Mouse (Mus musculus): ENCODE data around the gene Clba1.

The Clba1 gene

DNA sequence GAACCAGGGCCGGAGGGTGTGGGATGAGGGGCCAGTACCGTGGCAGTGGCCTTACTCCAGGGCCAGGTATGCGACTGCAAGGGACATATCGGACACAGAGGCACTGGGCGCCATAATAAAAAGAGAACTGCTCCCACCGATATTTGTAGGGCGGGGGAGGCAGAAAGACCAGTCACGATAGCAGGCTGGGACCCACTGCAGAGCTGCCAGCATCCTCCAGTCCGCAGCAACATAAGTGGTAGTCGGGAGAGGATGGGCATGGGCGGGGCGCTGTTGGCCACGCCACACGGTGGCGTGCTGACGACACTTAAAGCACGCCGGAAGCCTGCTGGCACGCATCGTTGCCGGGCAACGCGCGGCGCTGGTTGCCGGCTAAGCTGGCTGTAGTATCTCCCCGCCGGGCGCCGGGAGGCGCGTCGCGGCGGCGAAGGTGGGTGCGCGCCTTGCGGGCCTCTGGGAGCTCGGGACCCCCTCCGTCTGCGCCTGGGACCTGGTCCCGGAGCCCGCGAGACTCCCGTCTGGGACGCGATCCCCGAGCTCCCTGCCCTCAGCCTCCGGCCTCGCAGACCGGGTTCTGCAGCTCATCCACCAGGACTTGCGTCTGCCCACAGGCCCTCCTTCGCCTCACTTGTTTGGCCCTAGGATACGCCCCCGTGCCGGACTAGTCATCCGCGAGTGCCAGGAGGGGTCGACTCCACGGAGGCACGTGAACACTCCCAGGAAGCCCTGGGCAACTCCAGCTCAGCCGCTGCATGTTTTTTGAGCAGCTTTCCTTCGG lies at the start of gene Clba1:
Gene Clba1, plus strand, starts transcription at position 351 of the 778 bp plus-strand sequence.
- peak; percentile 98 for DNase-seq (ENCODE audit: low read depth)

DNA sequence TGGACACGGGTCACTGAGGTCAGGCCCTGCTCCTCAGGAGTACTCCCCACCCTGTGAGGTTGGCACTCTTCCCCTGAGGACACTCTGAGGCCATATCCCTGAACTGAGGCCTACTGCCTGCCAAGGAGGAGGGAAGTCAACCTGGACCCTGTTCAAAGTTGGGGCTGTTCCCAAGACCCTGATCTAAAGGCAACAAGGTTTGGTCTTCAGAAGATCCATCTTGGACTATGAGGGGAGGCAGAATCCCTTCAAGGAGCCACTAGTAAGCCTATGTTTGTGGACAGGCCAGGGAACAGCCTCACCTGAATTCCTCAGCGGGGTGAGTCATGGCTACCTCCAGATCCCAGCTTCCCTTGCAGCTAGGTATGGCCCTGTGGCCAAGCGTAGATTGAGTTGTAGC lies 49.3 kb upstream of the Clba1 start:
- no peak for DNase-seq (ENCODE audit: low read depth)

- DNase-seq (ENCODE audit: low read depth): no peak
Measured at GRCm38 (mm10) chr12:112760154-112760926, 48.4 kb upstream of the Clba1 start, which contains the start of gene Pld4. Gene Pld4, plus strand, starts transcription at chr12:112760655.

DNA sequence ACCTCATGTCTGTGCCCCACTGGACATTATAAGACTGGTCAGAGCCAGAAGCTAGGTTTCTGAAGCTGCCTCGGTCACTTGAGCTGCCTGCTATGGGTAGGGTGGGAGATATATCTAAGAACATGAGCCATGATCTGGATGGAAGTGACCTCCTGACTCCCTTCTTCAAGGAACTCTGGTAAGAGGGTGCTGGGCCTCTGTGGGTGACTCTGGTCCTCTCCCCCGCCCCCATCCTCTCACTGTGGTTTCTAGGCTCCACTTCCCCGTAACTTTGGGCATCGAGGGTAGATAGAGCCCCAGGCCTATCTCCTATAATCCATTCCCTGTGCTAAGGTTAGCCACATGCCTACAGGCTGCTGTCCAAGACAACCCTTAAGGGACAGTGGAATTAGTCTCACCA lies 47.3 kb upstream of the Clba1 start:
- no peak for DNase-seq (ENCODE audit: low read depth)

DNA sequence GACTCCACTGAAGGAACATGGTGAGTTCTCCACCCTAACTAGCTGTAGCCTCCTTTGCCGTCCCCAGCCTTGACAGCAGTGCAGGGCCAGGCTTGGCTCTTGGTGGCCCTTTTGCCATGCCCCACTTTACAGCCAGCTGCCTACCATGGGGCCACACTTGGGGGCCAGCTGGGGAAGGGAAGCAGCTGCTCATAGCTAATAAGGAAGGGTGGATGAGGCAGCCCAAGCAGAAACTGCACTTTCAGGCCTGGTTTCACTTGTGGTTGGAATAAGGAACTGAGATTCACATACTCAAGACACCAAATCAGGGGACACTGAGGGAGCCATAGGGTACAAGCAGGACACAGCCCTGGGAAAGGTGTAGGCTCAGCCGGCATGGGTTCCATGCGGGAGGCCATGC lies 46.7 kb upstream of the Clba1 start:
- no peak for DNase-seq (ENCODE audit: low read depth)

- DNase-seq (ENCODE audit: low read depth): no peak
Measured at GRCm38 (mm10) chr12:112763176-112763575, 45.6 kb upstream of the Clba1 start.

DNA sequence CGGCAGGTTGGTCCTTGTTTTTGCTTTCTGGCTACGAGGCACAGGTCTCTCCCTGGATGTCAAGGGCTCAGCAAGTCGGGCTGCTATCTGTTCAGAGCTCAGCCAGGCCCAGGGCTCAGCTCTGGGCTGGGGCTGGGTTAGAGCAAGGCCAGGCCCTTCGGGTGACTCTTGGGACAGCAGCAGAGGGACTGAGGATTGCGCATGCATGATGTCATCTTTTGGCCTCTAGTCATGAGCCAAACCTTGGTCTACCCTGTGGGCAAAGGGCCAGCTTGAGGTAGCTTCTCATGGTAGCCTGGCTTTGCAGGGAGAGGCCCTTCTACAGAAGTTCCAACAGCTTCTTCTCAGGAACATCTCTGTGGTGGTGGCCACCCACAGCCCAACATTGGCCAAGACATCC lies 44.6 kb upstream of the Clba1 start:
- no peak for DNase-seq (ENCODE audit: low read depth)

- no peak for DNase-seq (ENCODE audit: low read depth)
Measured at GRCm38 (mm10) chr12:112764991-112765390, 43.7 kb upstream of the Clba1 start.

DNA sequence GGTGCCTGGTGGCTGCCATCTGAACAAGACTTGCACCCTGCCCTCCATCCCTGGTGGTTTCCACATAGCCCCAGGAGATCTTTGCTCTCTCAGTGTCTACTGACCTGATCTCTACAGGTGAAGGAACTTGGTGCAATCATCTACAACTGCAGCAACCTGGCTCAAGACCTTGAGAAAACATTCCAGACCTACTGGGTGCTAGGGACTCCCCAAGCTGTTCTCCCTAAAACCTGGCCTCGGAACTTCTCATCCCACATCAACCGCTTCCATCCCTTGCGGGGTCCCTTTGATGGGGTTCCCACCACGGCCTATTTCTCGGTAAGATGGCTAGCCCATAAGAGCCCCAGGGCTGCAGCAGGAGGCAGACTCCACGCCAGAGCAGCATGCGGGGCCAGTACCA lies 42.2 kb upstream of the Clba1 start:
- no peak for DNase-seq (ENCODE audit: low read depth)

DNA sequence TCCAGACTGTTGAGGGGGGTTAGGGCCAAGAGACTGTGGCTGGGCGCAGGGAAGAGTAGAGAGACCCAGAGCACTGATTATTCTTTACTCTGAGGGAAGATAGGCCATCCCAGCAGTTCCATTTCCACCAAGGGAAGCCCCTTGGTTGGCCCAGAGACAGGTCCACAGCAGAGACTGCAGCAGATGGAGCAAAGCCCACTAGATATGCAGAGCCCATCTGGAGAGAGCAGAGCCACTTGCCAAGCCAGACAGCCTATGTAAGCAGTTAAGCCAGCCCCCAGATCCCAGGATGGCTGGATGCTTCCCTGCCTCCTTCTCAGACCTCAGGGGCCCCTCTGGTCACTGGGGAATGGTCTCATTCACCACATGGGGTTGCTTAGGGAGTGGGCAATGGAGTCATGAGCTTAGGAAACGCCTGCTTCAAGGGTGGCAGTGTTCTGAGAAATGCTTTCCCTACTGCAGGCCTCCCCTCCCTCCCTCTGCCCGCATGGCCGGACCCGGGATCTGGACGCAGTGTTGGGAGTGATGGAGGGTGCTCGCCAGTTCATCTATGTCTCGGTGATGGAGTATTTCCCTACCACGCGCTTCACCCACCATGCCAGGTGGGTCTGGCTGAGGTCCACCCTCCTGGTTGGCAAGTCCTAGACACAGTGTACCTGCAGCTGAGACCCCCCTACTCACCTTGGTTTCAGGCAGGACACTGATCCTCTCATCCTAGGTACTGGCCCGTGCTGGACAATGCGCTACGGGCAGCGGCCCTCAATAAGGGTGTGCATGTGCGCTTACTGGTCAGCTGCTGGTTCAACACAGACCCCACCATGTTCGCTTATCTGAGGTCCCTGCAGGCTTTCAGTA lies 41.5 kb upstream of the Clba1 start:
- DNase-seq (ENCODE audit: low read depth): no peak

DNA sequence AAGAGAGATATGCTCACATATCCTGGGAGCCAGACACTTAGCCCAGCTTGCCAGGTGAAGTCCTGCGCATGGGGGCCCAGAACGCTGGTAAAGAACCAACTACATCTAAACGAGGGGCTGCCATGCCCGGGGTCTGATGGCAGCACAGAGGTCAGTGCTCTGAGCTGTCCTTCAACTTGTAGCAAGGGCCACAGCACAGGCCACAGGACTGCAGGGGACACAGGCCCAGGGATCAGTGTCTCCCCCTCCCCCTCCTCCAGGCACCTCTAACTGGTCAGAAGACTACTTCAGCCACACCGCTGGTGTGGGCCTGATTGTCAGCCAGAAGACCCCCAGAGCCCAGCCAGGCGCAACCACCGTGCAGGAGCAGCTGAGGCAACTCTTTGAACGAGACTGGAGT lies 40.6 kb upstream of the Clba1 start:
- no peak for DNase-seq (ENCODE audit: low read depth)

DNA sequence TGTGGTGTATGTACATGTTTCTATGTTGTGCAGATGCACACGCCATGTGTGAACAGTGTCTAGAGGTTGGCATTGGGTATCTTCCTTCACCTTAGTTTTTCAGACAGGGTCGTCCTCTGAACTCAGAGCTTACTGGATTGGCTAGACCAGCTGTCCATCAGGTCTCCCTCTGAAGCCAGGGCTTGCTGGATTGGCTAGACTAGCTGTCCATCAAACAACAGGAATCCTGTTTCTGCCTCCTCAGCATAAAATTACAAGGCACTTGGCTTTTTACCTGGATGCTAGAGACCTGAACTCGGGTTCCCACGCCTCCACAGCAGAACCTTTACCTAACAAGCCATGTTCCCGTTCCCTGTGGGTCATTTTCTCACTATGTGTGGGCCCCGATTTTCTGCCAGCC lies 39.7 kb upstream of the Clba1 start:
- peak; percentile 67 for DNase-seq (ENCODE audit: low read depth)

GRCm38 (mm10) chr12:112769751-112770150 lies 39.0 kb upstream of the Clba1 start:
- DNase-seq (ENCODE audit: low read depth): no peak

DNA sequence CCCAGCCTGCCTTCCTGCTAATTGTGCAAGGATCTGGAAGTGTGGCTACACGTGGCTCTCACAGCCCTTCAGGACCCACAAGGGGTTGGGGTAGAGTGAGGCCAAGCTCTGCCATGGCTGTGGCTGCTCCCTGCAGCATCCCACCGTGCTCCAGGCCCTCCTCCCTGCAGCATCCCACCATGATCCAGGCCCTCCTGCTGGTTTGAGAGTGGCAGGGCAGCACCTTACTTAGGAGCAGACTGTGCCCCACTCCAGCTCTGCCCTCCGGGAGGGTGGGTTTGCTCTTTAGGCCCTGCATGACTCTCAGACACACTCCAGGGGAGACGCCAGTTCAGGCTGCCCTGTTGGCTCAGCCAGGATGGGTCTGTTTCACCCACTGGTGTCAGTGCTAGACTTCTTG lies 38.3 kb upstream of the Clba1 start:
- no peak for DNase-seq (ENCODE audit: low read depth)

DNA sequence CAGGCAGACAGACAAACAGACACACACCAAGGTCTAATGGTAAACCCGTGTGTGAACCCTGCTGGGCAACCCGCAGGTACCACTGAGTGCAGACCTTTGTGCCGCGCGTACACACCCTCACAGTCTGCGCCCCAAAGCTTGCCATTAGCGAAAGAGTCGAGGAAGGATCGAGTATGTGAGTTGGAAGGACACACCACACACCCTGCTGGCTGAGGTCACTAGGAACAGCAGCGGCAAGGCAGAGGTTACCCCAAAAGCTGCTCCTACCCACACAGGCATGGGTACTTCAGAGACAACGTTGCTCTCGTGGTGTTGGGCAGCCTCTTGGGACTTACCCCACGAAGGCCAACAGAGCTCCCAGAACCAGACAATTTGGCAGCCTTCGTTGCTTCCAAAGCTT lies 36.4 kb upstream of the Clba1 start:
- DNase-seq (ENCODE audit: low read depth): no peak

DNA sequence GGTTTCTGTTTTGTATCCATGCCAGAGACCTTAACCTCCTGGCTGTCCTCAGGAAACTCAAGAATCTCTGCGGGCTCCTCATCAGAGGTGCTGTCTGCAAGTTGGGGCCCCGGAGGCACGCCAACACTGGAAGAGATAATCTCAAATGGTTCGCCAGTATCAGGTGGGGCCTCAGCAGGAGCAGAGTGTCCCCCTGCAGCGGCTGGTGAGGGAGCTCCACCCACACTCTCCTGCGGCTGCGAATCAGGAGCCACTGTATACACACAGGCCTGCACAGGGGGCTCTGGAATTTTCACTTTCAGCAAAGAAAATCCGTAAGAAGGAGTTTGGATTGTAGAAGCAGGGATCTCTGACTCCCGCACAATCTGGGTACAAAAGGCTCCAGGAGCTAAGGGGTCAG lies 35.4 kb upstream of the Clba1 start:
- no peak for DNase-seq (ENCODE audit: low read depth)

DNA sequence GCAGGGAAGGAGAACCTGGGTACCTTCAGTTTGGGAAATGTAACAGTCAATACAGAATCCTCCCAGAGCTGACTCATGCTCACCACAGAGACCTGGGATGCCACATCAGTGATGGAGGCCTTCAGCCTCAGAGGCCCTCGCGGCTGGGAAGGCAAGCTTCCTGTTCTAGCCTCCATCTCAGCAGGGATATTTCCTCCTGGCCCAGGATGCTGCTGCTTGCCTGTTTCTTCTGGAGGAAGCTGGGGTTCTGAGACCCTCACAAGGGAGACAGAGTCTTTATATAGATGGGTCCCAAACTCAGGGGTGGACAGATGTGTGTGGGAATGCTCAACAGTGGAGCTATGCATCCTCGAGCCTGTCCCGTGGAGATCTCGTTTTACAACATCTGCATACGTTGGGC lies 34.7 kb upstream of the Clba1 start:
- DNase-seq (ENCODE audit: low read depth): no peak

- DNase-seq (ENCODE audit: low read depth): no peak
Measured at GRCm38 (mm10) chr12:112774481-112774880, 34.3 kb upstream of the Clba1 start.

DNA sequence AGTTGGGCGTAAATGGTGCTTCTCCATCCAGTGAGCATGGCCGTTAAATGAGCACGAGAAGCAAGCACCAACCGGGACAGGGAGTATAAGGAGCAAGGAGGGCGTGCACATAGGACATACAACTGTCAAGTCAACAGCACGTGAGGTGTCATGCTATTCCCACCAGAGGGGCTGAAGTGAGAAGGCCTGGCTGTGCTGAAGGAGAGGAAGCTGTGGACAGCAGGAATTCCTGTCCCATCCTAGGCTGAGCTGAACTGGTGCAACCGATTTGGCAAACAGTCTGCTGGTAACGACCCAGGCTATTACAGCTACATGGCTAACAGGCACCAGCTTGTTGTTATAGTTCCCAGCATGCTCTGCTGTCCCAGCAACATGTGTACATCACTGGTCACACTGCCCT lies 17.7 kb upstream of the Clba1 start:
- DNase-seq (ENCODE audit: low read depth): no peak

DNA sequence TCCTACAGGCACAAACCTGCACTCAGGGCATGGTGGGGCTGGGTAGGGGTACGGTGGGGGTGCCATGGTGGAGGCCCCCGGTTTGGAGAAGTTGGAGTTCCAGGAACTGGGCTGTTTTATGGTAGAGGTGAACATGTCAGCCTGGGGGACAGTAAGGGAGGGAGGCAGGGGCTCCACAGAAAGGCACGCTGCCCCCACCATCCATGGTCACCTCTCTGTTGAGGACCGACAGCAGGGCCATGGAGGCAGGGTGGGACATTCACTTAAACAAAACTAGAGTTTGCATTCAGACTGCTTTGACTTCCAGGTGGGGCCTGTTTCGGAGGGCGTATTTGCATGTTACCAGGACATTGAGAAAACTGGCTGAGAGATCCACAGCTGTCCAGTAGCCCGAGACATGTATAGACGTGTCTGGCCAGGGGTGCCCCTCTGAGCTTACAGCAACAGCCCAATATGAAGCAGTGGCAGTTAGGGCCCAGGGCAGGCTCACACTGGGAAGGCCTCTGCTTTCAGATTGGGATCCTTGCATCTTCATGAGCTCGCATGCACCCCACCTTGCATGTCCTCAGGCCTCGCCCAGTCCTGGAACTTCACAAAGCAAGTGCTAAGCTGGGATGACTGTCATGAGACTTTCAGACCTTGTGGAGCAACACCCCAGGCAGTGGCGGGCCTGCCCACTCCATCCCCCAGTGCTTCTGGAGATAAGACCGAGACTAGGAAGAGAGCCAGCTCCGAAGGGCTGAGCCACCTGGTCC lies 15.0 kb upstream of the Clba1 start:
- DNase-seq (ENCODE audit: low read depth): peak; percentile 94

DNA sequence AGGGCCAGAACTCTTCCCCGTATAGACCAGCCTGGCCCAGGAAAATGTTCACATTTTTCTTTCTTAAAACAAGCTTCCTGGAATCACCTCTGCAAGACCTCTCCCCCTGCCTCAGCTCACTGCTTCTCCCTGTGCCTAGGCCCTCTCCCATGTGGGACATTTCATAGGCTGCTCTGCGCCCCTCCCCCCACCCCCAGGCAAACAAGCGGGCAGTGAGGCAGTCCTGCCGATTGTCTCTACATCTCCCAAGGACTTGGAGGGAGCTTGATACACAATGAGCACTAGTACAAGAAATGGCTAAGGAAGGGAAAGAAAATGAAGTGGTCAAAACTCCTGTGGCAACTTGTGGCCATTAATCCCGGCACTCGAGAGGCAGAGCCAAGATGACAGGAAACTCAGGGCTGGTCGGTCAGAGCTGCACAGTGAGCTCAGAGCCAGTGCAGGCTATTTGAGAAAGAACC lies 14.4 kb upstream of the Clba1 start:
- DNase-seq (ENCODE audit: low read depth): no peak

- DNase-seq (ENCODE audit: low read depth): no peak
Measured at GRCm38 (mm10) chr12:112794998-112795397, 13.7 kb upstream of the Clba1 start.
